Mouse (Mus musculus): ENCODE measurements around the gene Grb10.

GRCm38 (mm10) chr11:11966220-11966619 is 72.3 kb downstream of the Grb10 start:
- TF ChIP-seq POLR2A (IDR thresholded peaks at IDR 0.05; ENCODE audit: extremely low read depth, insufficient read depth, low read length) (no peak), CTCF (IDR thresholded peaks at IDR 0.05; ENCODE audit: low read depth, low read length) (no peak)

Data from liver, adult 2 months (tissue).